Mouse (Mus musculus): ENCODE results near the gene Stat5b.
A peak's percentile ranks its signal among the peaks of the same experiment; 100 is the strongest.

DNA sequence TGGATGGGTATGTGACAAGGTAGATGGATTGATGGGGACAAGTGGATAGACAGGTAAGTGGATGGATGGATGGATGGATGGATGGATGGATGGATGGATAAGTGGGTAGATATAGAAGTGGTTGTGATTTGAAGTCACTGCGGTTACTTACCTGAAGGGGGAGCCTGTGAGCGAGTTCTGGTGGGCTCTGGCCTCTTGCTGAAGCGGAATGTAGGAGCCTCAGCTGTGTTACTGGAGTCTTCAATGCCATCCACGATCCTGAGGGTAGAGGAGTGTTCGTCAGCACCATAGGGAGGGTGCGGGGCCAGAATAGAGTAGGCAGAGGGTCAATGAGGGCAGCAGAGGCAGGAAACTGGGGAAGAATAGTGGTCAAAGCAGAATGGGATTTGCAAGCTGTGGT lies 105.4 kb downstream of the Stat5b start:
- peak; percentile 60 for TF ChIP-seq CTCF (IDR thresholded peaks at IDR 0.05; ENCODE audit: low read depth)
- no peak for TF ChIP-seq EP300 (IDR thresholded peaks at IDR 0.05; ENCODE audit: low read depth)
